Mouse (Mus musculus): ENCODE measurements around the gene Vps11. TPM values are rescaled to one million over a fixed set of nuclear protein-coding genes. Genes with fewer than 3 reads are reported as not detected.
"Not testable (repeated sequence)": the region's sequence is repeated elsewhere in the genome, so short reads cannot be mapped to it uniquely, and the experiment has no call there.

The Vps11 gene
- polyA plus RNA-seq (2012; rRNA removed), result 22.8 and 25.8 TPM in 2 replicates

DNA sequence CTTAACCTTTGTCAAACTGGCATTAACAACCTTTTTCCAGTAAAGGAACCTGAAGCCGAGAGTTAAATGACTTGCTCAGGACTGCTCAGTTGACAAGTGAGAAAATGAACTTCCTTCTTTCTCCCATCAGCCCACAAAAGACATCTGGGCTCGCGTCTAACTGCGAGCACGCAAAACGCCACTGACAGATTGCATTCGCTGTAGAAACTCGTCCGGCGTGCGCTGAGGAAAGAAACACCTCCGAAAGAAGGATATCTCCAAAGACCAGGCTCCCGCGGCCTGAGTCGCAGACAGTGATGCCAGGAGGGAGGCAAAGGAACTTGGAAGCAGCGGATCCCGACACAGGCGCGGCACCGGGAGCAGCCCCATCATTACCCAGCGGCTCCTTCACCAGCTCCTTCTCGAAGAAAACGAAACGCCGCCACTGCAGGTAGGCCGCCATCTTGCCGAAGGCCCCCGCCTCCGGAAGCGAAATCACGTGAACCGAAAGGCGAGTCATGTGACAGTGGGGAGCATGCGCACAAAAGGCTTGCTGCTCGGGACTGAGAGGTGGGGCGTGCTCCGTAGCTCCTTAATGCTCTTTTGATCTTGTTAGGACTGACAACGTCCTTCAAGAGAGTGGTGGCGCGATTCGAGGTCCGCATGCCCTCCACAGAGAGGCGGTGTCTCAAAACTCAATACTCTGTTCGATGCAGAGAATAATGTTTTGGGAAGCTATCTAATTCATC, at the start of gene Vps11:
Gene Vps11 (minus strand): TSS at position 481 of the 728 bp plus-strand sequence.
- under 1% methylated on average over 44 of the region's 44 CpGs for WGBS
- DNase-seq (ENCODE audit: low read depth, low spot score), result peak; percentile 81

DNA sequence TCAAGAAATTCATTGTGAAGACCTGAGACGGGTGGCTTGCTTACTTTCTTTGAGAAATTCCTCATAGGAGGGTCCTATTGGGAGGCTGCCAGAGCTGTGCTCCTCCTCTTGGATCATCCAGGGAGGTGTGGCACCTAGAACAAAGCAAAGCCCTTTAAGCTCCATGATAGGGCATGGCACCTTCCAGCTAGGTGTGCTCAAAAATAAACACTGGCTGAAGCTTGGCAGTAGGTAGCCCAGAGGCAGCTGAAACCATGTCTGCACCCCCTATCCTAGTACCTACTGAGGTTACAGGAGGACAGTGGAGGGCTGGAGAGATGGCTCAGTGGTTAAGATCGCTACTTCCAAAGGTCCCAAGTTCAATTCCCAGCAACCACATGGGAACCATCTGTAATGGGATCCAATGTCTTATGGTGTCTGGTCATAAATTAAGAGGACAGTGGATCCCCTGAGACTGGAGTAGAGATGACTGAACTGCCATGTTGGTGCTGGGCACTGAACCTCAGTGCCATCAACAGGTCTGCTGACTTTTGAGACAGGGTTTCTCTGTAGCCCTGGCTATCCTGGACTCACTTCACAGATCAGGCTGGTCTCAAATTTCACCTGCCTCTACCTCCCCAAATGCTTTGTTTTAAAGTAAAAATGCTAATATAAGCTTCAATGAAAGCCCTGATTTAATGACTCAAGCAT, 49.3 kb upstream of the Vps11 start:
- DNase-seq (ENCODE audit: low read depth, low spot score), result no peak
- WGBS, result 68% methylated on average over 2 of the region's 2 CpGs

DNA sequence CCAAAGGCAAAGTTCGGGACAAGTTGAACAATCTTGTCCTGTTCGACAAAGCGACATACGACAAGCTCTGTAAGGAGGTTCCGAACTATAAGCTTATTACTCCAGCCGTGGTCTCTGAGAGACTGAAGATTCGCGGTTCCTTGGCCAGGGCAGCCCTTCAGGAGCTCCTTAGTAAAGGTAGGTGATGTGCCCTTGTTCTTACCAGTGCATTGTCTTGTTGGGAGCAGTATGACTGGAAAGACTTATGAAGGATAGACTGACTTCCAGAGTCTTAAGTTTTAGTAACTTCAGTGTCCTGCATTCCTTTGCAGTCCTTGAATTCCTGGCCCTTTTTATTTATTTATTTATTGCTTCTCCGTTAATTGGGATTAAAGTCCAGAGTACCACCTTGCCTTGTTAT, 47.2 kb upstream of the Vps11 start:
- not testable (repeated sequence) for DNase-seq (ENCODE audit: low read depth, low spot score)
- WGBS, result 69% methylated on average over 9 of the region's 9 CpGs

DNA sequence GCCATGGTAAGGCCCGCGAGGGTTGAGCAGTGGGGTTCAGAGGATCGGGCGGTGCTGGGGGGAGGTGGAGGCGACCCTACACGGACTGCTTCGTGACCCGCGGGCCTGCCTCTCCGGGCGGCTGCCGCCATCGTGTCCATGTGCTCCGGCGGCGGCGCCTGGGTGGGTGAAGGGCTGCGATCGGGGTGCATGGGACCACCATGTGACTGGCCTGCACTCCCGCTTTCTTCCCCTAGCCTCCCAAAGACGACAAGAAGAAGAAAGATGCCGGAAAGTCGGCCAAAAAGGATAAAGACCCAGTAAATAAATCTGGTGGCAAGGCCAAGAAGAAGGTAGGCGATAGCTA, 46.3 kb upstream of the Vps11 start:
- under 1% methylated on average over 24 of the region's 24 CpGs for WGBS

DNA sequence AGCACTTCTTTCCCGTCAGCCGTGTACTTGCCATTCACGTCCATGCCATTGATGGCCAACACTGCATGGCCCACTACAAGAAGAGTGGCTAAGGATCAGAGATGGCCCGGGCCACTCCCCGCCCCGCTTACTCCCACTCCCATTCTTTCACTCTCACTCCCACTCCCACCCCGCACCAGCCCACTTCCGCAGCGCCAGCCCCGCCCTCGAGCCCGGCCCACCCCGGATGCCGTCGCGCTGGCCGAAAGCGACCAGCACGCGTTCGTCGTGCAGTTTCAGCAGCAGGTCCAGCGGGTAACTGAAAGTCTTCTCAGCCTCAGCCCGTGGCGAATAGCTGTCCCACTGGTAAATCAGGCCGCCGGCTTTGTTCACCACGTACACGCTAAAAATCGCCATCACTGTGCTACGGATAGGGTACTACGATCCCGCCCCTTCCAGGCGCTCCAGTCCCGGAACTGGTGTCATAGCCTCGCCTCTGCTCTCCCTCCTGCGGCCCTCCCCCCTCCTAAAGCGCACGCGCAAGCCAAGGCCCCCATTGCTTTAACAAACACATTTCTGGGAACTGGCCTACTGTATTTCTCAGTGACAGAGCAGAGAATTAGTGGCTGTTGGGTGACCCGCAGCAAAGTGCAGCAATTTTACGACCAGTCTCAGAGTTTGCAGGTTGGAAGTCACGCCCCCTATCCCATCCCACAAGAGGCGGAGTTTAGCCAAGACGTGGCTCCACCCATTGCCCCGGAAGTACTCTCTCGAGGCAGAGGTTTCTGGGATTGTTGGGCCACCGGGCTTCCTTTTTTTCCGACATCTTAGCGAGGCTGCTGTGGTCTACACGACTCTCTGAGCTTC, 45.7 kb upstream of the Vps11 start, which contains the start of the genes Rps25 and Trappc4:
Gene Rps25 (plus strand): TSS at position 234 of the 846 bp plus-strand sequence.
Gene Trappc4 (minus strand): TSS at position 695 of the 846 bp plus-strand sequence.
- DNase-seq (ENCODE audit: low read depth, low spot score), result peak; percentile 89
- under 1% methylated on average over 51 of the region's 51 CpGs for WGBS

More for the DNA sequence above, 46.3 kb upstream of the Vps11 start:
- DNase-seq (ENCODE audit: low read depth, low spot score), result no peak

DNA sequence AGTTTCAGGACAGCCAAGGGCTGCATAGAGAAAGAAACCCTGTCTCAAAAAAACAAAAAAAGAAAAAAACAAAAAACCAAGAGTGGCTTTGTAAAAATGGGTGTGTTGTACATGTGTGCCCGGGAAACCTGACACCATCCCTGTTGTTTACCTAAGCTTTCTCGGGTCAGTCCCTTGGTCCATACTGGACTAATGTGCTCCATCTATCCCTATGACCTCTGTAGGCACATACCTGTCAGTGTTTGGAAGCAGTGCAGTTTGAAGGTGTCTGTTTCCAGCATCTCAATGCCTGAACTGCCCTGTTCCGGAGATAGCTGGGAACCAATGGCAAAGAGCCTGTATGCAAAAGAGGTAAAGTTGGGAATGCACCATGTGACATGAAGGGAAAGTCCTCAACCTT, 43.5 kb upstream of the Vps11 start:
- no peak for DNase-seq (ENCODE audit: low read depth, low spot score)
- 51% methylated on average over 3 of the region's 3 CpGs for WGBS

DNA sequence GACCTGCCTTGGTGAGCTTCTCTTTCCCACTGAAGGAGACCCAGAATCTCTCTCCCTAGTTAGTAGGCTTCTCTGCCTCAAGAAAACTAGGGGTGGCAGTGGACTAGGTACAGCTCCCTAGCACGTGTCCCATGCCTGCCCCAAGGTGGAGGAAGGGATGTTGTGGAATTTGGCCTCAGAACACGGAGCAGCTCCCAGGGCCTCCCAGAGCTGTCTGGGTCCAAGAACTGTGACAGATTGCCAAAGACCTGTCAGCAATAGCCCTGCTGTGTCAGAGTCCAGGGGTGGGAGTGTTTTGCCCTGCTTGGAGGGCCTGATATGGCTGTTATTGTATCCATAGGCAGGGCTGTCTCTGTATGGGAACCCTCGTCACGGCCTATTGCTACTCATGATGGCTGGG, 39.6 kb upstream of the Vps11 start:
- WGBS, result 66% methylated on average over 4 of the region's 4 CpGs
- no peak for DNase-seq (ENCODE audit: low read depth, low spot score)

DNA sequence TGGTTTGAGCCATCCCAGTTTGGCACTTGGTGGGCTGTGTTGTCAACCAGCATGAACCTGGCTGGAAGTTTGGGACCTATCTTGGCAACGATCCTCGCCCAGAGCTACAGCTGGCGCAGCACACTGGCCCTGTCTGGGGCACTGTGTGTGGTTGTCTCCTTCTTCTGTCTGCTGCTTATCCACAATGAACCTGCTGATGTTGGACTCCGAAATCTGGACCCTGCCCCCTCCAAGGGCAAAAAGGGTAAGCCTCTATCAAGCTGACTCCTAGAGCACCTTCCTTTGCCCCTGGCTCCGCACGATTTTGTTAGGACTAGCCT, 38.3 kb upstream of the Vps11 start:
- DNase-seq (ENCODE audit: low read depth, low spot score), result no peak
- 89% methylated on average over 6 of the region's 6 CpGs for WGBS

DNA sequence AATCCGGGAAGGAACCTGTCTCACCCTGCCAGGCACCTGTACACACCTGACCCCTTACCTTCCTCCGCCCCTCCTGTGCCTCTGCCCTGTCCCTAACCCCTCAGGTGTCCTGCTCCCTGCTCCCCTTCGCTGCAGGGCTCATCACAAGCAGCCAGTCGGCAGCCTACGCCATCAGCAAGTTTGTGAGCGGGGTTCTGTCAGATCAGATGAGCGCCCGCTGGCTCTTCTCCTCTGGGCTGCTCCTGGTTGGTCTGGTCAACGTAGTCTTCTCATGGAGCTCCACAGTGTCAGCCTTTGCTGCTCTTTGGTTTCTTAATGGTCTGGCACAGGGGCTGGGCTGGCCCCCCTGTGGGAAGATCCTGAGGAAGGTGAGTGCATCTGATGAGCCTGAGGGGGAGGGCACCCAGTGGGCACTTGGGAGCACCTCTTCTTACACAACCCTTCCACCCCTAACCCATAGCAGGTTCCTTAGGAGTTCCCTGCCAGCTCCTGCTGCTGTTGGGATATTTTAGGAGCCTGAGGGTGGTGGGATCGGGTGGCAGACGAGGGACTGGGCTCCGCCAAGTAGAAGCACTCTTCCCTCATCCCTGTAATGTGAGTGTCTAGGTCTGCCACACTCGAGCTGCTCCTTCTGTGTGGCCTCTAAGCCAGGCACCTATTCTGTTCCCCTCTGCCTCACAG, 37.8 kb upstream of the Vps11 start:
- no peak for DNase-seq (ENCODE audit: low read depth, low spot score)
- whole genome bisulfite sequencing, result 70% methylated on average over 13 of the region's 13 CpGs

DNA sequence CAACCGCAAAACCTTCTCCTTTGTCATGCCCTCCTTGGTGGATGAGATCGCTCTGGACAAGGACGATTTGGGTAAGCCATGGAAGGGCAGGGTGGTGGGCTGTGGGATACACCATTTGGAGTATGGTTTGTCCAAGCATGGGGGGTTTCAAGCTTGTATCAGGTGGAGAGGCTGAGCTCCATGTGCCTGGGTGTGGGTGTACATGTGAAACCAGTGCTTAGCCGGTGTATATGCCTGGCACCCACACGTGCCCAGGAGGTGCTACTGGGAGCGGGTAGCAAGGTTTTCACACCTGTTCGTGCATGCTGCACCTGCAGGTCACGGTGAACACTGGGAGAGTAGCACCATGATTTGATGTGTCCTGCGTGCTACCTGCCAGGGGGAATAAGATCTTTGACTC, 37.1 kb upstream of the Vps11 start:
- 36% methylated on average over 9 of the region's 9 CpGs for WGBS
- DNase-seq (ENCODE audit: low read depth, low spot score), result no peak

DNA sequence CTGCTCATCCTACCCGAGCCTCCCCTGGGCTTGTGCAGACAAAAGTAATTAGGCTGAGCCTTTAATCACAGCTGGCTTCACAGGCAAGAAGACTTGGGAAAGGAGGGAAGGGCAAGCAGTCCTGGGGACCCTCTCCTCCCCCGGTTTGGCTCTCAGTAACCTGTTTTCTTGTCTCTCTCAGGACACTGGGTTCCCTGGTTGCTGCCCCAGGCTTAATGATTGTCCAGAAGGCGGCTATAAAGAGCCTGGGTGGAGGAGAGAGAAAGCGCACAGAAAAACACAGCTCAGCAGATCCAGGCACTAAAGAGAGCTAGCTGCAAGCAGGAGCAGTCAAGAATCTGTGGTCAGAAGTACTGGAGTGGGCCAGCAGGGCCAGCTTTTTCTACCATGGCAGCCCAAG, 36.6 kb upstream of the Vps11 start:
- peak; percentile 48 for DNase-seq (ENCODE audit: low read depth, low spot score)
- WGBS, result 11% methylated on average over 4 of the region's 4 CpGs

DNA sequence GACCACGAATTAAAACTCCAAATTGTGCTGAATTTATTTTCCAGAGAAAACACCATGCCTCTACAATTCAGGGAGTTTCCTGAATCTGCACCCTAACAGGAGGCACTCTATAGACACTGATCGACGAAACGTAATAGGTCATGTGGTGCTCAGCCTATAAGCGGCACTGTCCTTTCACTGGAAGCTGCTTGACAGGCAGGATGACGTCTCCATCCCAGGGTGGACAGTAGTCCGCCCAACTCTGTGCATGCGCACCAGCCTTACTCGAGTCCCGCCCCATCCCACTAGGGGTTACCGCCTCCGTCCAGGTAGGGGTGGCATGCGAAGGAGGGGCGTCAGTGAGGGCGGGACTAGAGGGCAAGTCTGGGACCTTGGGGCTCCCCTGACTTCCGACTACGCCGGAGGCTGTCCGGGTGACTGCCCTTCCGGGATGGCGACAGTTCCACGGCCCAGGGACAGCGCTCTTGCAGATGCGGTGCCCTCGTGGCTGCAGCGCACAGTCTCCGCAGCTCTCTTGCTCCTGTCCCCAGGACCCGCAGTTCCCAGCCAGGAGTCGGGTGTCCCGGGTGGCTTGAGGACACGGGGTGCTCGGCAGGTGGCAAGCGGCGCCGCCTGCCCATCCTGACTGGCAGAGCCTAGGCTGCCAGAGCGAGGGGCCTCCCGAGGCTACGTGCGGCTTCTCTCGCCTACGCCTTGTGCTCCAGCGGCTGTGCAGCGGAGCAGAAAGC, 35.4 kb upstream of the Vps11 start, which contains the start of gene Slc37a4:
Gene Slc37a4 (plus strand): TSS at position 169 of the 728 bp plus-strand sequence.
- WGBS, result under 1% methylated on average over 43 of the region's 43 CpGs
- peak; percentile 99 for DNase-seq (ENCODE audit: low read depth, low spot score)

DNA sequence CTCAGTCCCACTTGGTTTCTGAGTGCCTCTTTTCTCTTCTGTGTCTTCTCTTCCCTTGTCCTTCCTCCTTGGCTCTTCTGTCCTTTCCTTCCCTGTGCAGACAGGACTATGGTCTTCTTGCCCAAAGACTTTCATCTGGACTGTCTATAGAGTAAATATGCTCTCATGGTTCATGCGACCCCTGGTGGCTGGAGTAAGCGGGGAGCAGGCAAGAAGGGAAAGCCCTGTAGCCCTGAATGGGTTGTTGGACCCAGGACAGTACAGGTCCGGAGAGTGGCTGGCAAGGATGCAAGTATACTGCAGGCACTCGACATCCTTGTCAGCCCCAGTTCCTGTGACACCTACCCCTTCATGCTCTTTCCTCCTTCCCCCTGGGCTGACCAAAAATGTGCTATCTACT, 30.0 kb upstream of the Vps11 start:
- peak; percentile 53 for DNase-seq (ENCODE audit: low read depth, low spot score)
- 18% methylated on average over 4 of the region's 4 CpGs for WGBS

DNA sequence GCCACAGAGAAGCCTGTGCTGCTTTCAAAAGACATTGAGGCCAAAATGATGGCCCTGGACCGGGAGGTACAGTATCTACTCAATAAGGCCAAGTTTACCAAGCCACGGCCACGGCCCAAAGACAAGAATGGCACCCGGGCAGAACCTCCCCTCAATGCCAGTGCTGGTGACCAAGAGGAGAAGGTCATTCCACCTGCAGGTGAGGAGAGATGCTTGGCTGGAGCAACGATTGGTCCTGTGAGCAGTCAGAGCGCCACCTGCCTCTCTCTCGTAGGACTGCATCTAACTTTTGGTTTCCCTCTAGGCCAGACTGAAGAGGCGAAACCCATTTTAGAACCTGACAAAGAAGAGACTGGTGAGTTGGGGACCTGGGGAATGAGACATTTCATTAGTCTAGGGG, 27.8 kb upstream of the Vps11 start:
- no peak for DNase-seq (ENCODE audit: low read depth, low spot score)
- 54% methylated on average over 8 of the region's 8 CpGs for WGBS

DNA sequence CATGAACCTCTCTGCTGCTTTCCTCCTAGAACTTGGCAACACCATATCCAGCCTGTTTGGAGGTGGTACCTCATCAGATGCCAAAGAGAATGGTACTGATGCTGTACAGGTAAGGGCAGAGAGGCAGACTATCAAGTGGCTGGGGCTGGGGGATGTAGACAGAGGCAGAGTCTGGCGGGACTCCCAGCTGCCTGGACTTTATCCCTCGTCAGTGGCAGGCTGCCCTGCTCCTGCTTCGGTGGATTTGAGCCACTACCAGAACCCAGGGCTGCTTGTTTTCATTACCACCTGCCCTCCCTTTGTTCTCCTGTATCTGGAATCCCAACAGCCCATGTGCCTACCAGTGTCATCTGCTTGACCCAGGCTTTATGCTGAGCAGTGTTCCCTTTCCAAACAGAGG, 25.8 kb upstream of the Vps11 start:
- 51% methylated on average over 3 of the region's 3 CpGs for WGBS
- DNase-seq (ENCODE audit: low read depth, low spot score), result no peak

DNA sequence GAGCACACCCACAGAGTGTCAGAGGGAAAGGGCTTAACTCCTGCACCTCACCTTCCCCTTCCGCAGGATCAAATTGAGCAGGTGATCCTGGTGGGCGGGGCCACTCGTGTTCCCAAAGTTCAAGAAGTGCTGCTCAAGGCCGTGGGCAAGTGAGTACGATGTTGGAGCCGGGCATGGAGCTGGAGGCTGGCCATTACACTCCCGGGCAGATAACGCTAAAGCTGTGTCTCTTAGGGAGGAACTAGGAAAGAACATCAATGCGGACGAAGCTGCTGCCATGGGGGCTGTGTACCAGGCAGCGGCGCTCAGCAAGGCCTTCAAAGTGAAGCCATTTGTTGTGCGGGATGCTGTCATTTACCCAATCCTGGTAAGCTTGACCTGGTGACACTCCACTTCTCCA, 23.1 kb upstream of the Vps11 start:
- no peak for DNase-seq (ENCODE audit: low read depth, low spot score)
- WGBS, result 85% methylated on average over 13 of the region's 13 CpGs

DNA sequence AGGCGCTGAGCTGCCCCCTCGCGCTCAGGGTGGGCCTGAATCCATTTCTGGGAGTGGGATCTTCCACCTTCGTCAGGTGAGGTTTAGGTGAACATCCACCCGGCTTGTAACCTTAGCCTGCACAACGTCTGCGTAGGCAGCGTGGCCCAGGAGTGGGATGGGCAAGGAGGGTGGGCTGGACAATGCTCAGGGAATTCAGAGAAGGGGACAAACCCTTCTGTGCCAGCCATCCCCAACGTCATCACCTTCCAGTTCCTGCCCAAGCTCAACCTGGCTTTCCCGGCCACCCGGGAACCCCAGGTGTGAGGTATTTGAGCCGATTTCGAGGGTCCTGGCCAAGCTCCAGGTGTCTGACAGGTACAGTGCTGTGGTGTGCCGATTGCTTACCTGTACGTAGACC, 18.4 kb upstream of the Vps11 start:
- 3% methylated on average over 15 of the region's 15 CpGs for WGBS
- no peak for DNase-seq (ENCODE audit: low read depth, low spot score)

DNA sequence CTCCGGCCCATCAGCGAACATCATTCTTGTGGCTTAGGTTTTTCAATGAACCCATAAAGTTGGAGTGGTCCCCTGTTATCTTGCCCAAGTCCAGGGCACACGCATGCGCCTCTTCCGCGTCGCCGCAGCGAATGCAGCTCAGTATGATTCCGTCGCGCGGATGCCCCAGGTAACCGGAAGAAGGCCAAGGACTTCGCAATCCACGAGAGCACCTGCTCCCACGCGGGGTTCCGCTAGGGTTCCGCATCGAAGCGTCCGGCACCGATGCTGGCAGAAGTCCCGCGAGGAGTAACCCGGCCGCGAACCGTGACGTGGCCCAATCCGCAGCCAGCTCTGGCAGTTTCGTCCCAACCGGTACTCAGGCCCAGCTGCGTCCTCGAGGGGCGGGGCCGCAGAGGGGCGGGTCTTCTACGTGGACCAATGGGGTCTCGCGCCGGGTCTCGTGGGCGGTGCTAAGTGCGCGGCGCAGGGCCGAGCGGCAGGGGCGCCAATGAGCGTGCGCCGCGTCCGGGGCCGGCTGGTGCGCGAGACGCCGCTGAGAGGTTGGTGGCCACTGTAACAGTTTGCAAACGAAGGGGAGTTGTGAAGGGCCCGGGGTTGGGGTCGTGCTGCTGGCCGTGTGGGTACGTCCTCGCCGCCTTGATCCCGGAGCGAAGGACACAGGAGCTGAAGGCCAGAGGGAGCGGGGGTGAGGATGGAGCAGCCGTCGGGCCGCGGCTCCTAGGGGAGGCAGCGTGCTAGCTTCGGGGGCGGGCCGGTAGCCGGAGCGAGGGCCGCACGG, 17.8 kb upstream of the Vps11 start, which contains the start of gene Hyou1:
Gene Hyou1 (plus strand): TSS at position 437 of the 781 bp plus-strand sequence.
- DNase-seq (ENCODE audit: low read depth, low spot score), result peak; percentile 92
- WGBS, result under 1% methylated on average over 83 of the region's 83 CpGs

All from large intestine, adult 2 months (tissue).